Mouse (Mus musculus) cerebellum, adult (tissue): ENCODE data around the gene Rassf2.

Source experiments
- ATAC-seq: cut with Nextera tagmentation; 2 replicates; pipeline ENCODE4 v1.9.2; 2017; ENCODE audit warnings: mild to moderate bottlenecking, moderate library complexity, mixed read lengths; ENCODE audit not compliant: insufficient number of reproducible peaks, low FRiP score, low TSS enrichment

Rassf2 gene

GRCm38 (mm10) chr2:131961671-131962070 is 68.4 kb downstream of the Rassf2 start:
- ATAC-seq, result no peak

GRCm38 (mm10) chr2:131957731-131958222 is 72.3 kb downstream of the Rassf2 start:
- no peak for ATAC-seq

GRCm38 (mm10) chr2:131956336-131957256 is 73.5 kb downstream of the Rassf2 start:
- no peak for ATAC-seq

- ATAC-seq, result no peak
Measured at GRCm38 (mm10) chr2:131955264-131955663, 74.8 kb downstream of the Rassf2 start.

- no peak for ATAC-seq
Measured at GRCm38 (mm10) chr2:131954835-131955234, 75.2 kb downstream of the Rassf2 start.

- ATAC-seq, result no peak
Measured at GRCm38 (mm10) chr2:131953711-131954110, 76.3 kb downstream of the Rassf2 start.

GRCm38 (mm10) chr2:131952961-131953538 is 77.0 kb downstream of the Rassf2 start:
- ATAC-seq, result no peak

- ATAC-seq, result 0 out of 2 replicates have a peak, but pooled peaks have one; percentile 16
Measured at GRCm38 (mm10) chr2:131952456-131952855, 77.6 kb downstream of the Rassf2 start.

- no peak for ATAC-seq
Measured at GRCm38 (mm10) chr2:131950598-131951095, 79.4 kb downstream of the Rassf2 start, which contains the start of gene Prnd. Prnd (plus strand) TSS chr2:131950861.

- ATAC-seq, result no peak
Measured at GRCm38 (mm10) chr2:131949767-131950597, 80.1 kb downstream of the Rassf2 start.

GRCm38 (mm10) chr2:131948916-131949639 is 81.0 kb downstream of the Rassf2 start:
- ATAC-seq, result no peak

- ATAC-seq, result no peak
Measured at GRCm38 (mm10) chr2:131948156-131948555, 81.9 kb downstream of the Rassf2 start.

GRCm38 (mm10) chr2:131946351-131946750 is 83.7 kb downstream of the Rassf2 start:
- ATAC-seq, result no peak

- ATAC-seq, result no peak
Measured at GRCm38 (mm10) chr2:131945765-131946164, 84.3 kb downstream of the Rassf2 start.

- ATAC-seq, result no peak
Measured at GRCm38 (mm10) chr2:131945225-131945624, 84.8 kb downstream of the Rassf2 start.

GRCm38 (mm10) chr2:131944370-131944769 is 85.7 kb downstream of the Rassf2 start:
- ATAC-seq, result no peak

GRCm38 (mm10) chr2:131941501-131941900 is 88.6 kb downstream of the Rassf2 start:
- ATAC-seq, result no peak

- no peak for ATAC-seq
Measured at GRCm38 (mm10) chr2:131940506-131940905, 89.6 kb downstream of the Rassf2 start.
